Mouse (Mus musculus): ENCODE results near the gene Msi2. TPM values are rescaled to one million over a fixed set of nuclear protein-coding genes. Genes with fewer than 3 reads are reported as not detected.

Gene Msi2
- total and polyA plus RNA-seq, 2 experiments, result 6.4 to 10.8 TPM

GRCm38 (mm10) chr11:88582021-88582707 is 136.1 kb downstream of the Msi2 start:
- Histone ChIP-seq H3K4me1 (ENCODE audit: control insufficient read depth, insufficient read depth, low read length) (0 out of 2 replicates have a peak, but pooled peaks cover 5% of the 10 kb centered on the region), H3K79me2 (ENCODE audit: control insufficient read depth, insufficient read depth, low read length) (no peaks in the 10 kb centered on the region), H3K4me3 (ENCODE audit: insufficient read depth, low read depth, low read length) (no peak overlapping the region), H3K9ac (ENCODE audit: low read depth, low read length) (no peak overlapping the region), H3K36me3 (ENCODE audit: control insufficient read depth, insufficient read depth, low read length) (no peaks in the 10 kb centered on the region), H3K27ac (replicated peaks; ENCODE audit: insufficient read depth, low read depth, low read length) (no peak overlapping the region), H3K27me3 (ENCODE audit: control insufficient read depth, insufficient read depth, low read length) (no peaks in the 10 kb centered on the region)
- WGBS, result 49% methylated on average over 13 of the region's 13 CpGs
- TF ChIP-seq POLR2A (IDR thresholded peaks at IDR 0.05; ENCODE audit: extremely low read depth, insufficient read depth, low read length), result no peak
- TF ChIP-seq CTCF (IDR thresholded peaks at IDR 0.05; ENCODE audit: low read depth, low read length), result no peak
- DNase-seq (ENCODE audit: extremely low read depth, low read depth, low spot score), result no peak

GRCm38 (mm10) chr11:88581375-88581774 is 136.9 kb downstream of the Msi2 start:
- no peak for TF ChIP-seq CTCF (IDR thresholded peaks at IDR 0.05; ENCODE audit: low read depth, low read length)
- no peak for TF ChIP-seq POLR2A (IDR thresholded peaks at IDR 0.05; ENCODE audit: extremely low read depth, insufficient read depth, low read length)
- no peaks in the 10 kb centered on the region for H3K36me3 ChIP-seq (ENCODE audit: control insufficient read depth, insufficient read depth, low read length)
- DNase-seq (ENCODE audit: extremely low read depth, low read depth, low spot score), result no peak
- WGBS, result 85% methylated on average over 7 of the region's 7 CpGs
- no peak overlapping the region for H3K9ac ChIP-seq (ENCODE audit: low read depth, low read length)
- H3K4me1 ChIP-seq (ENCODE audit: control insufficient read depth, insufficient read depth, low read length), result 0 out of 2 replicates have a peak, but pooled peaks cover 5% of the 10 kb centered on the region
- no peaks in the 10 kb centered on the region for H3K27me3 ChIP-seq (ENCODE audit: control insufficient read depth, insufficient read depth, low read length)
- H3K27ac ChIP-seq (replicated peaks; ENCODE audit: insufficient read depth, low read depth, low read length), result no peak overlapping the region; the same call in 1 of the 2 replicates
- H3K79me2 ChIP-seq (ENCODE audit: control insufficient read depth, insufficient read depth, low read length), result no peaks in the 10 kb centered on the region
- H3K4me3 ChIP-seq (ENCODE audit: insufficient read depth, low read depth, low read length), result no peak overlapping the region

- WGBS, result 96% methylated on average over 2 of the region's 2 CpGs
- no peak overlapping the region for H3K4me3 ChIP-seq (ENCODE audit: insufficient read depth, low read depth, low read length)
- TF ChIP-seq POLR2A (IDR thresholded peaks at IDR 0.05; ENCODE audit: extremely low read depth, insufficient read depth, low read length) (no peak), CTCF (IDR thresholded peaks at IDR 0.05; ENCODE audit: low read depth, low read length) (no peak)
- no peaks in the 10 kb centered on the region for H3K79me2 ChIP-seq (ENCODE audit: control insufficient read depth, insufficient read depth, low read length)
- DNase-seq (ENCODE audit: extremely low read depth, low read depth, low spot score), result no peak
- H3K27ac ChIP-seq (replicated peaks; ENCODE audit: insufficient read depth, low read depth, low read length), result no peak overlapping the region
- no peak overlapping the region for H3K9ac ChIP-seq (ENCODE audit: low read depth, low read length)
- H3K27me3 ChIP-seq (ENCODE audit: control insufficient read depth, insufficient read depth, low read length), result no peaks in the 10 kb centered on the region
- H3K4me1 ChIP-seq (ENCODE audit: control insufficient read depth, insufficient read depth, low read length), result 0 out of 2 replicates have a peak, but pooled peaks cover 6% of the 10 kb centered on the region
- H3K36me3 ChIP-seq (ENCODE audit: control insufficient read depth, insufficient read depth, low read length), result no peaks in the 10 kb centered on the region
These were observed 139.6 kb downstream of the Msi2 start for GRCm38 (mm10) chr11:88578700-88579099.

- WGBS, result 91% methylated on average over 7 of the region's 7 CpGs
- H3K4me1 ChIP-seq (ENCODE audit: control insufficient read depth, insufficient read depth, low read length), result 0 out of 2 replicates have a peak, but pooled peaks cover 2% of the 10 kb centered on the region
- H3K36me3 ChIP-seq (ENCODE audit: control insufficient read depth, insufficient read depth, low read length), result no peaks in the 10 kb centered on the region
- no peaks in the 10 kb centered on the region for H3K27me3 ChIP-seq (ENCODE audit: control insufficient read depth, insufficient read depth, low read length)
- no peak overlapping the region for H3K4me3 ChIP-seq (ENCODE audit: insufficient read depth, low read depth, low read length)
- no peak for TF ChIP-seq POLR2A (IDR thresholded peaks at IDR 0.05; ENCODE audit: extremely low read depth, insufficient read depth, low read length)
- no peak for TF ChIP-seq CTCF (IDR thresholded peaks at IDR 0.05; ENCODE audit: low read depth, low read length)
- H3K79me2 ChIP-seq (ENCODE audit: control insufficient read depth, insufficient read depth, low read length), result no peaks in the 10 kb centered on the region
- DNase-seq (ENCODE audit: extremely low read depth, low read depth, low spot score), result no peak
- H3K9ac ChIP-seq (ENCODE audit: low read depth, low read length), result no peak overlapping the region
- H3K27ac ChIP-seq (replicated peaks; ENCODE audit: insufficient read depth, low read depth, low read length), result no peak overlapping the region
These were observed 141.2 kb downstream of the Msi2 start for GRCm38 (mm10) chr11:88577076-88577475.

- Histone ChIP-seq H3K4me3 (ENCODE audit: insufficient read depth, low read depth, low read length) (no peak overlapping the region), H3K9ac (ENCODE audit: low read depth, low read length) (no peak overlapping the region), H3K36me3 (ENCODE audit: control insufficient read depth, insufficient read depth, low read length) (no peaks in the 10 kb centered on the region), H3K79me2 (ENCODE audit: control insufficient read depth, insufficient read depth, low read length) (no peaks in the 10 kb centered on the region), H3K27me3 (ENCODE audit: control insufficient read depth, insufficient read depth, low read length) (no peaks in the 10 kb centered on the region), H3K27ac (replicated peaks; ENCODE audit: insufficient read depth, low read depth, low read length) (no peak overlapping the region), H3K4me1 (ENCODE audit: control insufficient read depth, insufficient read depth, low read length) (0 out of 2 replicates have a peak, but pooled peaks cover 2% of the 10 kb centered on the region)
- DNase-seq (ENCODE audit: extremely low read depth, low read depth, low spot score), result no peak
- no peak for TF ChIP-seq POLR2A (IDR thresholded peaks at IDR 0.05; ENCODE audit: extremely low read depth, insufficient read depth, low read length)
- TF ChIP-seq CTCF (IDR thresholded peaks at IDR 0.05; ENCODE audit: low read depth, low read length), result no peak
- WGBS, result 83% methylated on average over 7 of the region's 7 CpGs
These were observed 141.9 kb downstream of the Msi2 start for GRCm38 (mm10) chr11:88576233-88576998.
